Mouse (Mus musculus) ES-E14 (cell line): ENCODE measurements around the gene Dbr1. TPM values are rescaled to one million over a fixed set of nuclear protein-coding genes. Genes with fewer than 3 reads are reported as not detected.

Experiments
- DNase-seq: peaks from one replicate; pipeline ENCODE4 v3.0.0-alpha.2; 2013; ENCODE audit warnings: low read depth, low spot score
- H3K27ac ChIP-seq: 2 replicates; pipeline ENCODE4 v1.5.1; 2012; ENCODE audit warnings: low read depth, mild to moderate bottlenecking, low read length, moderate library complexity, mixed read lengths; ENCODE audit not compliant: poor library complexity, insufficient read depth, severe bottlenecking
- H3K36me3 ChIP-seq: 2 replicates; pipeline ENCODE4 v1.6.1; 2012; ENCODE audit warnings: mild to moderate bottlenecking, low read length, moderate library complexity, mixed read lengths; ENCODE audit not compliant: control insufficient read depth, poor library complexity, insufficient read depth, severe bottlenecking
- H3K4me1 ChIP-seq, 2 experiments: fragments of 150-350 bp in 1 of 2; sonication (generic) in 1 of 2; 2 replicates each; pipeline ENCODE4 v1.6.1; 2012; ENCODE audit warnings: low read length in 2 of 2, mild to moderate bottlenecking in 1 of 2, mixed read lengths in 1 of 2; ENCODE audit not compliant: control insufficient read depth in 2 of 2, insufficient read depth in 2 of 2, poor library complexity in 1 of 2
- H3K4me3 ChIP-seq, 2 experiments: fragments of 150-350 bp in 1 of 2; sonication (generic) in 1 of 2; 2 replicates each; pipeline ENCODE4 v1.5.1; 2012; ENCODE audit warnings: low read length in 2 of 2, low read depth in 1 of 2, mild to moderate bottlenecking in 1 of 2, mixed read lengths in 1 of 2; ENCODE audit not compliant: insufficient read depth in 1 of 2, poor library complexity in 1 of 2, severe bottlenecking in 1 of 2
- H3K9ac ChIP-seq: 2 replicates; pipeline ENCODE4 v1.6.1; 2012; ENCODE audit warnings: low read depth, mild to moderate bottlenecking, low read length, mixed read lengths; ENCODE audit not compliant: poor library complexity, insufficient read depth, severe bottlenecking
- H3K9me3 ChIP-seq: fragments of 150-350 bp; sonication (generic); 2 replicates; pipeline ENCODE4 v1.6.1; 2012; ENCODE audit warnings: low read depth, mild to moderate bottlenecking, low read length; ENCODE audit not compliant: control insufficient read depth, insufficient read depth
- CHD2 ChIP-seq: IDR thresholded peaks from 2 replicates; pipeline ENCODE4 v1.6.1; 2014; ENCODE audit warnings: mild to moderate bottlenecking, low read depth, low read length, inconsistent platforms
- HCFC1 ChIP-seq: IDR thresholded peaks from 2 replicates; pipeline ENCODE4 v1.6.1; 2012; ENCODE audit warnings: low read length, inconsistent platforms, borderline replicate concordance; ENCODE audit not compliant: insufficient read depth
- MAFK ChIP-seq: IDR thresholded peaks from 2 replicates; pipeline ENCODE4 v1.6.1; 2014; ENCODE audit warnings: mild to moderate bottlenecking, low read depth, low read length, inconsistent platforms; ENCODE audit not compliant: insufficient read depth
- ZC3H11A ChIP-seq: IDR thresholded peaks from 2 replicates; pipeline ENCODE4 v1.6.1; 2012; ENCODE audit warnings: low read depth, mild to moderate bottlenecking, inconsistent platforms, low read length, borderline replicate concordance
- ZNF384 ChIP-seq: IDR thresholded peaks from 2 replicates; pipeline ENCODE4 v1.6.1; 2012; ENCODE audit warnings: low read depth, low read length, inconsistent platforms
- in situ Hi-C, 2 experiments: fragments of 600-800 bp; cut with MboI; formaldehyde crosslinking; loops; one replicate each; pipeline ENCODE4 v1.15.1; 2025; ENCODE audit warnings: low sequenced_read_pairs in 2 of 2, inconsistent platforms in 1 of 2; ENCODE audit not compliant: unreplicated experiment in 2 of 2
- total RNA-seq: library from RNA; depleted of rRNA; stranded (reverse); fragments of 300-350 nt; gene quantifications from 2 replicates; pipeline ENCODE4 v1.2.3, GENCODE M21; 2012

The Dbr1 gene
- total RNA-seq, 1 experiment, result 48.1 TPM

- H3K4me1 ChIP-seq, result 0 out of 4 replicates have a peak, but pooled peaks cover 2% of the 10 kb centered on the region in 2 experiments
- peak within 1 kb of the TSS; percentile 98 for H3K9ac ChIP-seq
- DNase-seq, result peak; percentile 70
- in situ Hi-C loops, result no loop called here
- peak within 1 kb of the TSS; percentile 89 to 97 for H3K4me3 ChIP-seq
- peak within 1 kb of the TSS; percentile 91 for H3K27ac ChIP-seq
- TF ChIP-seq ZNF384, result no peak
- peak; percentile 100 for TF ChIP-seq ZC3H11A
- TF ChIP-seq CHD2, result no peak
- TF ChIP-seq MAFK, result no peak
- TF ChIP-seq HCFC1, result peak; percentile 67; the same call in 1 of the 2 replicates
- H3K36me3 ChIP-seq, result no peaks in the 10 kb centered on the region
- H3K9me3 ChIP-seq, result no peaks in the 10 kb centered on the region
Measured at GRCm38 (mm10) chr9:99568347-99569070, 7.1 kb upstream of the Dbr1 start, which contains the start of gene Armc8. Gene Armc8, minus strand, starts transcription at chr9:99568899.

- H3K36me3 ChIP-seq, result no peaks in the 10 kb centered on the region
- TF ChIP-seq MAFK, result no peak
- TF ChIP-seq ZNF384, result no peak
- no peaks in the 10 kb centered on the region for H3K9me3 ChIP-seq
- peak overlapping the region; percentile 57 for H3K9ac ChIP-seq
- in situ Hi-C loops, result no loop called here
- peak overlapping the region; percentile 89 to 97 for H3K4me3 ChIP-seq
- H3K27ac ChIP-seq, result no peak overlapping the region
- H3K4me1 ChIP-seq, result 0 out of 4 replicates have a peak, but pooled peaks cover 2% of the 10 kb centered on the region in 2 experiments
- no peak for DNase-seq
Measured at GRCm38 (mm10) chr9:99569071-99569397, 6.6 kb upstream of the Dbr1 start.

- in situ Hi-C loops, result no loop called here
- Histone ChIP-seq H3K36me3 (peaks cover 34% of the 10 kb centered on the region), H3K9me3 (no peaks in the 10 kb centered on the region), H3K4me1 (peaks cover 3% of the 10 kb centered on the region in 2 experiments; a peak in 1 of 4 replicates), H3K27ac (peak overlapping the region; percentile 17; the same call in 1 of the 2 replicates), H3K4me3 (no peak overlapping the region), H3K9ac (no peak overlapping the region)
- DNase-seq, result peak; percentile 37
- TF ChIP-seq MAFK (no peak), HCFC1 (no peak; the same call in 1 of the 2 replicates), ZNF384 (peak; percentile 64; the same call in 1 of the 2 replicates), ZC3H11A (peak; percentile 2; the same call in 1 of the 2 replicates), CHD2 (no peak)
Measured at GRCm38 (mm10) chr9:99580655-99581054, 5.1 kb downstream of the Dbr1 start.

- H3K36me3 ChIP-seq, result peaks cover 13% of the 10 kb centered on the region
- in situ Hi-C loops, result no loop called here
Measured at GRCm38 (mm10) chr9:99587505-99588202, 12.1 kb downstream of the Dbr1 start.

More at GRCm38 (mm10) chr9:99587505-99588202, 12.1 kb downstream of the Dbr1 start:
- TF ChIP-seq ZC3H11A (no peak), HCFC1 (no peak), CHD2 (no peak), MAFK (no peak), ZNF384 (no peak)
- no peak overlapping the region for H3K9ac ChIP-seq
- H3K27ac ChIP-seq, result no peak overlapping the region
- no peak overlapping the region for H3K4me3 ChIP-seq
- DNase-seq, result peak; percentile 47
- peaks cover 0 to 2% of the 10 kb centered on the region in 2 experiments; a peak in 1 of 4 replicates for H3K4me1 ChIP-seq
- no peaks in the 10 kb centered on the region for H3K9me3 ChIP-seq
